Mouse (Mus musculus) MEL (cell line): ENCODE data around the gene Prame. TPM values are rescaled to one million over a fixed set of nuclear protein-coding genes. Genes with fewer than 3 reads are reported as not detected.
A peak's percentile ranks its signal among the peaks of the same experiment; 100 is the strongest.
"Not testable (repeated sequence)": the region's sequence is repeated elsewhere in the genome, so short reads cannot be mapped to it uniquely, and the experiment has no call there.

Source experiments
- DNase-seq: peaks from one replicate; pipeline ENCODE4 v3.0.0; 2011; ENCODE audit warnings: low read depth, low spot score
- H3K27ac ChIP-seq: 2 replicates; pipeline ENCODE4 v1.5.1; 2012; ENCODE audit warnings: low read depth, mild to moderate bottlenecking, control low read depth, low read length, moderate library complexity; ENCODE audit not compliant: control insufficient read depth
- H3K27me3 ChIP-seq, 2 experiments: fragments of 150-350 bp in 1 of 2; sonication (generic) in 1 of 2; 2 replicates each; pipeline ENCODE4 v1.6.1; 2012; ENCODE audit warnings: low read length in 2 of 2, mild to moderate bottlenecking in 2 of 2, improper control_type of control experiment in 1 of 2, moderate library complexity in 1 of 2; ENCODE audit not compliant: insufficient read depth in 2 of 2, control insufficient read depth in 1 of 2
- H3K36me3 ChIP-seq, 2 experiments: 2 replicates each; pipeline ENCODE4 v1.6.1; 2012 to 2014; ENCODE audit warnings: low read length in 2 of 2, improper control_type of control experiment in 1 of 2, inconsistent platforms in 1 of 2, mild to moderate bottlenecking in 1 of 2; ENCODE audit not compliant: insufficient read depth in 2 of 2, control insufficient read depth in 1 of 2
- H3K4me1 ChIP-seq, 2 experiments: fragments of 150-350 bp in 1 of 2; sonication (generic) in 1 of 2; 2 replicates each; pipeline ENCODE4 v1.6.1; 2012; ENCODE audit warnings: low read length in 2 of 2, improper control_type of control experiment in 1 of 2, mild to moderate bottlenecking in 1 of 2; ENCODE audit not compliant: insufficient read depth in 2 of 2, control insufficient read depth in 1 of 2
- H3K4me3 ChIP-seq, 2 experiments: fragments of 150-350 bp in 1 of 2; sonication (generic) in 1 of 2; 2 replicates each; pipeline ENCODE4 v1.5.1; 2012; ENCODE audit warnings: low read depth in 2 of 2, low read length in 2 of 2, mild to moderate bottlenecking in 2 of 2, moderate library complexity in 2 of 2, control low read depth in 1 of 2, improper control_type of control experiment in 1 of 2; ENCODE audit not compliant: control insufficient read depth in 1 of 2, insufficient read depth in 1 of 2
- H3K79me2 ChIP-seq: 2 replicates; pipeline ENCODE4 v1.6.1; 2012; ENCODE audit warnings: mild to moderate bottlenecking, low read length, moderate library complexity; ENCODE audit not compliant: control insufficient read depth, poor library complexity, insufficient read depth
- H3K9ac ChIP-seq: 2 replicates; pipeline ENCODE4 v1.6.1; 2012; ENCODE audit warnings: low read depth, mild to moderate bottlenecking, control low read depth, low read length, moderate library complexity; ENCODE audit not compliant: control insufficient read depth, poor library complexity, severe bottlenecking
- H3K9me3 ChIP-seq: fragments of 150-350 bp; sonication (generic); replicated peaks from 2 replicates; pipeline ENCODE4 v1.6.1; 2012; ENCODE audit warnings: mild to moderate bottlenecking, low read length, improper control_type of control experiment, moderate library complexity; ENCODE audit not compliant: insufficient read depth
- CHD2 ChIP-seq: IDR thresholded peaks from 2 replicates; pipeline ENCODE4 v1.6.1; 2011; ENCODE audit warnings: low read length, improper control_type of control experiment
- CTCF ChIP-seq, 3 experiments: IDR thresholded peaks in 2 of 3; conservative IDR thresholded peaks in 1 of 3; 2 replicates each; pipeline ENCODE4 v1.5.1; 2011 to 2012; ENCODE audit warnings: low read length in 3 of 3, low read depth in 2 of 3, mild to moderate bottlenecking in 2 of 3, improper control_type of control experiment in 1 of 3, inconsistent platforms in 1 of 3, mixed read lengths in 1 of 3, moderate library complexity in 1 of 3; ENCODE audit not compliant: control insufficient read depth in 1 of 3, insufficient read depth in 1 of 3, poor library complexity in 1 of 3, severe bottlenecking in 1 of 3
- ELF1 ChIP-seq: IDR thresholded peaks from 2 replicates; pipeline ENCODE4 v1.6.1; 2014; ENCODE audit warnings: low read depth, mild to moderate bottlenecking, inconsistent platforms, low read length, improper control_type of control experiment, moderate library complexity
- EP300 ChIP-seq, 2 experiments: IDR thresholded peaks; 2 replicates each; pipeline ENCODE4 v1.6.1; 2011; ENCODE audit warnings: improper control_type of control experiment in 2 of 2, low read length in 2 of 2, low read depth in 1 of 2, mild to moderate bottlenecking in 1 of 2
- ETS1 ChIP-seq: IDR thresholded peaks from 2 replicates; pipeline ENCODE4 v1.6.1; 2012; ENCODE audit warnings: low read depth, mild to moderate bottlenecking, inconsistent platforms, low read length, improper control_type of control experiment, moderate library complexity
- HCFC1 ChIP-seq: IDR thresholded peaks from 2 replicates; pipeline ENCODE4 v1.6.1; 2012; ENCODE audit warnings: low read depth, mild to moderate bottlenecking, inconsistent platforms, low read length, improper control_type of control experiment, moderate library complexity
- MAFK ChIP-seq: IDR thresholded peaks from 2 replicates; pipeline ENCODE4 v1.6.1; 2011; ENCODE audit warnings: low read depth, mild to moderate bottlenecking, low read length, improper control_type of control experiment, borderline replicate concordance
- MYB ChIP-seq: IDR thresholded peaks from 2 replicates; pipeline ENCODE4 v1.6.1; 2011; ENCODE audit warnings: mild to moderate bottlenecking, low read depth, low read length, improper control_type of control experiment
- NRF1 ChIP-seq: IDR thresholded peaks from 2 replicates; pipeline ENCODE4 v1.6.1; 2014; ENCODE audit warnings: low read depth, mild to moderate bottlenecking, inconsistent platforms, low read length, improper control_type of control experiment, moderate library complexity; ENCODE audit not compliant: poor library complexity, insufficient read depth, severe bottlenecking
- POLR2A ChIP-seq, 2 experiments: IDR thresholded peaks; 2 replicates each; pipeline ENCODE4 v1.6.1; 2011 to 2012; ENCODE audit warnings: low read length in 2 of 2, mild to moderate bottlenecking in 2 of 2, control low read depth in 1 of 2, improper control_type of control experiment in 1 of 2, low read depth in 1 of 2, moderate library complexity in 1 of 2; ENCODE audit not compliant: control insufficient read depth in 1 of 2, insufficient read depth in 1 of 2, poor library complexity in 1 of 2
- SMC3 ChIP-seq: IDR thresholded peaks from 2 replicates; pipeline ENCODE4 v1.6.1; 2011; ENCODE audit warnings: low read depth, low read length, improper control_type of control experiment
- UBTF ChIP-seq: IDR thresholded peaks from 2 replicates; pipeline ENCODE4 v1.6.1; 2012; ENCODE audit warnings: low read depth, mild to moderate bottlenecking, inconsistent platforms, low read length, improper control_type of control experiment, moderate library complexity, borderline replicate concordance; ENCODE audit not compliant: insufficient read depth
- USF2 ChIP-seq, 2 experiments: IDR thresholded peaks; 2 replicates each; pipeline ENCODE4 v1.6.1; 2011 to 2012; ENCODE audit warnings: improper control_type of control experiment in 2 of 2, low read length in 2 of 2, borderline replicate concordance in 1 of 2, inconsistent platforms in 1 of 2, low read depth in 1 of 2, mild to moderate bottlenecking in 1 of 2; ENCODE audit not compliant: insufficient read depth in 1 of 2
- polyA plus RNA-seq, 2 experiments: library from polyadenylated mRNA; stranded (reverse) in 1 of 2; unstranded in 1 of 2; fragments of >175 nt in 1 of 2; fragments of >200 nt in 1 of 2; gene quantifications; 2 replicates each; pipeline versions ENCODE4 v1.2.1 to v1.2.4; 2012; ENCODE audit warnings: low replicate concordance in 2 of 2, low read depth in 1 of 2; ENCODE audit not compliant: insufficient read length in 2 of 2, insufficient read depth in 1 of 2, missing spikeins in 1 of 2
- total RNA-seq: library from RNA; depleted of rRNA; stranded (reverse); fragments of 300-350 nt; gene quantifications from 2 replicates; pipeline ENCODE4 v1.2.3, GENCODE M21; 2012

The Prame gene
- total and polyA plus RNA-seq, 3 experiments: not detected

GRCm38 (mm10) chrX:135598096-135598495 is 29.4 kb downstream of the Prame start:
- H3K9ac ChIP-seq: no peak overlapping the region

GRCm38 (mm10) chrX:135576412-135576811 is 51.1 kb downstream of the Prame start:
- no peak overlapping the region for H3K4me3 ChIP-seq
- no peaks in the 10 kb centered on the region for H3K4me1 ChIP-seq
- H3K9ac ChIP-seq: no peak overlapping the region
- H3K27me3 ChIP-seq: no peaks in the 10 kb centered on the region
- no peaks in the 10 kb centered on the region for H3K79me2 ChIP-seq
- no peak overlapping the region for H3K27ac ChIP-seq
- no peak for TF ChIP-seq ETS1
- no peak for TF ChIP-seq HCFC1
- no peak for TF ChIP-seq SMC3
- TF ChIP-seq CTCF (IDR thresholded peaks at IDR 0.05 in 2 of 3, conservative IDR thresholded peaks at IDR 0.05 in 1 of 3; ENCODE audit: control insufficient read depth in 1 of 3, insufficient read depth in 1 of 3, low read depth in 2 of 3, low read length in 3 of 3, poor library complexity in 1 of 3, severe bottlenecking in 1 of 3): no peak
- TF ChIP-seq MAFK: no peak
- TF ChIP-seq EP300 (IDR thresholded peaks at IDR 0.05; ENCODE audit: low read depth in 1 of 2, low read length in 2 of 2): no peak
- TF ChIP-seq CHD2: no peak
- TF ChIP-seq ELF1: no peak
- TF ChIP-seq USF2 (IDR thresholded peaks at IDR 0.05; ENCODE audit: borderline replicate concordance in 1 of 2, insufficient read depth in 1 of 2, low read depth in 1 of 2, low read length in 2 of 2): no peak
- no peak for TF ChIP-seq UBTF
- no peak for TF ChIP-seq POLR2A (IDR thresholded peaks at IDR 0.05; ENCODE audit: control insufficient read depth in 1 of 2, insufficient read depth in 1 of 2, low read depth in 1 of 2, low read length in 2 of 2, poor library complexity in 1 of 2)
- H3K9me3 ChIP-seq: no peaks in the 10 kb centered on the region
- no peaks in the 10 kb centered on the region for H3K36me3 ChIP-seq
- DNase-seq: no peak

More at GRCm38 (mm10) chrX:135598096-135598495, 29.4 kb downstream of the Prame start:
- DNase-seq: no peak
- Histone ChIP-seq H3K27ac (no peak overlapping the region), H3K36me3 (no peaks in the 10 kb centered on the region), H3K27me3 (no peaks in the 10 kb centered on the region), H3K79me2 (no peaks in the 10 kb centered on the region), H3K4me3 (no peak overlapping the region; a peak in 1 of 4 replicates), H3K4me1 (no peaks in the 10 kb centered on the region), H3K9me3 (no peaks in the 10 kb centered on the region)
- TF ChIP-seq NRF1 (no peak), MYB (no peak), ETS1 (no peak), UBTF (no peak), POLR2A (IDR thresholded peaks at IDR 0.05; ENCODE audit: control insufficient read depth in 1 of 2, insufficient read depth in 1 of 2, low read depth in 1 of 2, low read length in 2 of 2, poor library complexity in 1 of 2) (no peak)

GRCm38 (mm10) chrX:135574958-135575628 is 52.4 kb downstream of the Prame start:
- H3K27ac ChIP-seq, DNase-seq, H3K27me3 ChIP-seq, H3K4me1 ChIP-seq, H3K36me3 ChIP-seq, H3K9me3 ChIP-seq, H3K79me2 ChIP-seq: not testable (repeated sequence)
- H3K4me3 ChIP-seq: peak overlapping the region in 1 of 2 experiments; percentile 47; a peak in 1 of 4 replicates
- H3K9ac ChIP-seq: peak overlapping the region; percentile 28; the same call in 1 of the 2 replicates

GRCm38 (mm10) chrX:135574261-135574957 is 53.1 kb downstream of the Prame start:
- H3K36me3 ChIP-seq, H3K27ac ChIP-seq, H3K4me1 ChIP-seq, H3K9me3 ChIP-seq, H3K27me3 ChIP-seq, H3K79me2 ChIP-seq: not testable (repeated sequence)
- H3K9ac ChIP-seq: peak overlapping the region; percentile 28; the same call in 1 of the 2 replicates
- peak; percentile 20 for DNase-seq
- H3K4me3 ChIP-seq: peak overlapping the region in 1 of 2 experiments; percentile 47; a peak in 1 of 4 replicates
